Mouse (Mus musculus) small intestine, adult 2 months (tissue): ENCODE data around the gene Cdc14a. TPM values are rescaled to one million over a fixed set of nuclear protein-coding genes. Genes with fewer than 3 reads are reported as not detected.

Source experiments
- H3K27ac ChIP-seq: fragments of 200-500 bp; 2 replicates; pipeline ENCODE4 v1.5.1; 2012; ENCODE audit warnings: low read depth, low read length, control low read depth, inconsistent platforms; ENCODE audit not compliant: insufficient read depth
- H3K27me3 ChIP-seq: fragments of 200-500 bp; 2 replicates; pipeline ENCODE4 v1.6.1; 2012; ENCODE audit warnings: mild to moderate bottlenecking, moderate library complexity, low read length, inconsistent platforms; ENCODE audit not compliant: control insufficient read depth, insufficient read depth
- H3K36me3 ChIP-seq: fragments of 200-500 bp; 2 replicates; pipeline ENCODE4 v1.6.1; 2012; ENCODE audit warnings: mild to moderate bottlenecking, low read length, control low read depth, inconsistent platforms; ENCODE audit not compliant: control insufficient read depth, insufficient read depth
- H3K4me1 ChIP-seq: fragments of 200-500 bp; 2 replicates; pipeline ENCODE4 v1.6.1; 2012; ENCODE audit warnings: low read length, inconsistent platforms, mixed read lengths; ENCODE audit not compliant: control insufficient read depth, insufficient read depth, insufficient read length
- H3K4me3 ChIP-seq: fragments of 200-500 bp; 2 replicates; pipeline ENCODE4 v1.5.1; 2012; ENCODE audit warnings: low read depth, mild to moderate bottlenecking, control low read depth, inconsistent platforms, low read length, moderate library complexity
- CTCF ChIP-seq: fragments of 200-500 bp; IDR thresholded peaks from 2 replicates; pipeline ENCODE4 v1.5.1; 2012; ENCODE audit warnings: low read depth, mild to moderate bottlenecking, control low read depth, inconsistent platforms, low read length, moderate library complexity, mixed read lengths; ENCODE audit not compliant: insufficient replicate concordance, insufficient read length; ENCODE audit errors: extremely low read depth
- POLR2A ChIP-seq: fragments of 200-500 bp; IDR thresholded peaks from 2 replicates; pipeline ENCODE4 v1.6.1; 2012; ENCODE audit warnings: low read depth, mild to moderate bottlenecking, control low read depth, inconsistent platforms, low read length, moderate library complexity
- WGBS: fragments of 180-500 bp; shearing (Covaris S2); methylation state at CpG from one replicate; pipeline ENCODE4 v1.1.7; 2018; 5-methylcytosine and 5-hydroxymethylcytosine counted together
- polyA plus RNA-seq: library from polyadenylated mRNA; depleted of rRNA; stranded (reverse); fragments of >200 nt; gene quantifications from 2 replicates; pipeline ENCODE4 v1.2.3, GENCODE M21; 2012

Gene Cdc14a
- polyA plus RNA-seq, 1 experiment = 8.6 TPM

- no peak for TF ChIP-seq POLR2A
- no peak for TF ChIP-seq CTCF
- Histone ChIP-seq H3K4me3 (no peak overlapping the region), H3K27ac (no peak overlapping the region), H3K27me3 (no peaks in the 10 kb centered on the region), H3K4me1 (peaks cover 18% of the 10 kb centered on the region; the same call in 1 of the 2 replicates), H3K36me3 (peaks cover 9% of the 10 kb centered on the region)
- 90% methylated on average over 4 of the region's 4 CpGs for WGBS
Measured at GRCm38 (mm10) chr3:116412954-116413724, 10.7 kb downstream of the Cdc14a start.

DNA sequence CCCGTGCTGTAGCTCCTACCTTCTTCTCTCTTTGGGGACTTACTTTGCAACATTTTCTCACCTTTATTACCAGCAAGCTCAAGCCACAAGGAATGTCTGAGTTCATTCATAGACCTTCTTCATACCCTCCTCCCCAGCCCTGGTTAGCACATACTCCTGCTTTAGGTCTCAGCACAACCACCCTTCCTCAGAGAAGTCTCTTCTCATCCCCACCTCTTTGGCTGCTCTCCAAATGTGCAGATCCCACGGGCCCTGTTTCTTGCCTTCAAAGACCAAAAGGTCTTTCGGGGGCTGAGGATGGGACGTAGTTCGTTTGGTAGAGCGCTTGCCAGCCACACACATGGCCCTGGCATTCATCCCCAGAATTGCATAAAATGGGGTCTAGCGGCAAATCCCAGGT, 13.8 kb downstream of the Cdc14a start:
- Histone ChIP-seq H3K27ac (no peak overlapping the region), H3K4me1 (peaks cover 14% of the 10 kb centered on the region; the same call in 1 of the 2 replicates), H3K36me3 (peaks cover 7% of the 10 kb centered on the region), H3K27me3 (no peaks in the 10 kb centered on the region), H3K4me3 (no peak overlapping the region)
- 74% methylated on average over 7 of the region's 7 CpGs for WGBS
- no peak for TF ChIP-seq POLR2A
- TF ChIP-seq CTCF = no peak

DNA sequence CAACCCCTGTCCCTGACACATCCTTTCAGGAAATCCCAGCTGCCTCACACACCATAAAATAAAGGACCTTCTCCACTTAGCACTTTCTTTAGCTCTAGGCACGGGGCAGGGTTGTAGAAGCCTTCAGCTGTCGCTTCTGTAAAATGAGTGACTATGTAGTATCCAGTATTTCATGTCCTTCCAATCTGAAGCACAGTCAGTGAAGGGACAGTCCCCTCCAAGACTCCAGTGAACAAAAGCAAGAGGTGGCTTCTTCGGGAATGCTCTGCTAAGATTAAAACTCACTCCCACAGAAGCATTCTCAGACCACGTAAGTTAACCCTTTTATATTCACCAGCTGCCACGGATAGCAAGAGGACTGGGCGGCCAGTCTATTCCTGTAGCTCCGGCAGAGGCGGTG, 14.3 kb downstream of the Cdc14a start:
- Histone ChIP-seq H3K36me3 (peaks cover 7% of the 10 kb centered on the region), H3K27ac (no peak overlapping the region), H3K4me1 (peaks cover 10% of the 10 kb centered on the region; the same call in 1 of the 2 replicates), H3K27me3 (no peaks in the 10 kb centered on the region), H3K4me3 (no peak overlapping the region)
- 82% methylated on average over 8 of the region's 8 CpGs for WGBS
- TF ChIP-seq POLR2A = no peak
- TF ChIP-seq CTCF = no peak

GRCm38 (mm10) chr3:116408856-116409255, 15.0 kb downstream of the Cdc14a start:
- Histone ChIP-seq H3K4me3 (no peak overlapping the region), H3K36me3 (peaks cover 11% of the 10 kb centered on the region), H3K4me1 (peaks cover 4% of the 10 kb centered on the region; the same call in 1 of the 2 replicates), H3K27me3 (no peaks in the 10 kb centered on the region), H3K27ac (no peak overlapping the region)
- TF ChIP-seq CTCF = no peak
- no peak for TF ChIP-seq POLR2A
- 56% methylated on average over 10 of the region's 10 CpGs for WGBS

GRCm38 (mm10) chr3:116405516-116405915, 18.3 kb downstream of the Cdc14a start:
- H3K27ac ChIP-seq = no peak overlapping the region
- H3K27me3 ChIP-seq = no peaks in the 10 kb centered on the region
- peaks cover 8% of the 10 kb centered on the region for H3K4me1 ChIP-seq
- peaks cover 13% of the 10 kb centered on the region for H3K36me3 ChIP-seq
- no peak for TF ChIP-seq CTCF
- TF ChIP-seq POLR2A = no peak
- H3K4me3 ChIP-seq = no peak overlapping the region
- 88% methylated on average over 9 of the region's 9 CpGs for WGBS

- peaks cover 5% of the 10 kb centered on the region for H3K36me3 ChIP-seq
- peaks cover 8% of the 10 kb centered on the region for H3K4me1 ChIP-seq
- no peak overlapping the region for H3K27ac ChIP-seq
- no peak for TF ChIP-seq POLR2A
- TF ChIP-seq CTCF = no peak
- no peak overlapping the region for H3K4me3 ChIP-seq
- H3K27me3 ChIP-seq = no peaks in the 10 kb centered on the region
- WGBS = 87% methylated on average over 11 of the region's 11 CpGs
Measured at GRCm38 (mm10) chr3:116401436-116401835, 22.4 kb downstream of the Cdc14a start.

- H3K4me3 ChIP-seq = no peak overlapping the region
- peaks cover 5% of the 10 kb centered on the region for H3K36me3 ChIP-seq
- 95% methylated on average over 22 of the region's 22 CpGs for WGBS
- H3K27ac ChIP-seq = no peak overlapping the region
- no peaks in the 10 kb centered on the region for H3K27me3 ChIP-seq
- peaks cover 8% of the 10 kb centered on the region for H3K4me1 ChIP-seq
- TF ChIP-seq CTCF = no peak
Measured at GRCm38 (mm10) chr3:116399349-116400090, 24.3 kb downstream of the Cdc14a start.
